Mouse (Mus musculus): ENCODE results near the gene Lect2. TPM values are rescaled to one million over a fixed set of nuclear protein-coding genes. Genes with fewer than 3 reads are reported as not detected.

Gene Lect2
- polyA plus RNA-seq, 1 experiment from 2014 or later: 2.5 TPM

GRCm38 (mm10) chr13:56555957-56556356 is 7.7 kb upstream of the Lect2 start:
- Histone ChIP-seq H3K9me3 (replicated peaks) (no peaks in the 10 kb centered on the region), H3K4me3 (replicated peaks) (no peak overlapping the region), H3K36me3 (no peaks in the 10 kb centered on the region), H3K4me1 (peaks cover 22% of the 10 kb centered on the region), H3K27ac (no peak overlapping the region), H3K27me3 (no peaks in the 10 kb centered on the region), H3K9ac (no peak overlapping the region), H3K4me2 (no peak overlapping the region)
- 3% methylated on average over 1 of the region's 1 CpGs for WGBS
- peak; percentile 61; the same call in 1 of the 2 replicates for ATAC-seq (replicated peaks; ENCODE audit: low FRiP score)

- Histone ChIP-seq H3K4me3 (replicated peaks) (no peak overlapping the region), H3K9me3 (replicated peaks) (no peaks in the 10 kb centered on the region), H3K4me1 (peaks cover 14% of the 10 kb centered on the region), H3K27me3 (no peaks in the 10 kb centered on the region), H3K27ac (no peak overlapping the region), H3K9ac (no peak overlapping the region), H3K4me2 (no peak overlapping the region), H3K36me3 (no peaks in the 10 kb centered on the region)
- WGBS: 22% methylated on average over 2 of the region's 2 CpGs
- no peak for ATAC-seq (replicated peaks; ENCODE audit: low FRiP score)
Observed at GRCm38 (mm10) chr13:56554409-56554808, 6.1 kb upstream of the Lect2 start.

GRCm38 (mm10) chr13:56553923-56554322 is 5.6 kb upstream of the Lect2 start:
- Histone ChIP-seq H3K4me3 (replicated peaks) (no peak overlapping the region), H3K4me2 (no peak overlapping the region), H3K36me3 (no peaks in the 10 kb centered on the region), H3K9me3 (replicated peaks) (no peaks in the 10 kb centered on the region), H3K4me1 (peaks cover 9% of the 10 kb centered on the region), H3K27ac (no peak overlapping the region), H3K9ac (no peak overlapping the region), H3K27me3 (no peaks in the 10 kb centered on the region)
- 53% methylated on average over 2 of the region's 2 CpGs for WGBS
- no peak for ATAC-seq (replicated peaks; ENCODE audit: low FRiP score)

GRCm38 (mm10) chr13:56551661-56552060 is 3.4 kb upstream of the Lect2 start:
- Histone ChIP-seq H3K4me1 (peaks cover 13% of the 10 kb centered on the region), H3K4me3 (replicated peaks) (no peak overlapping the region), H3K9me3 (replicated peaks) (no peaks in the 10 kb centered on the region), H3K27ac (no peak overlapping the region), H3K9ac (no peak overlapping the region), H3K27me3 (no peaks in the 10 kb centered on the region), H3K4me2 (no peak overlapping the region), H3K36me3 (no peaks in the 10 kb centered on the region)
- ATAC-seq (replicated peaks; ENCODE audit: low FRiP score): no peak
- WGBS: 82% methylated on average over 6 of the region's 6 CpGs

GRCm38 (mm10) chr13:56550574-56550973 is 2.3 kb upstream of the Lect2 start:
- Histone ChIP-seq H3K36me3 (no peaks in the 10 kb centered on the region), H3K27ac (no peak overlapping the region), H3K4me3 (replicated peaks) (no peak overlapping the region), H3K27me3 (no peaks in the 10 kb centered on the region), H3K4me1 (peaks cover 13% of the 10 kb centered on the region), H3K9ac (no peak overlapping the region), H3K4me2 (no peak overlapping the region), H3K9me3 (replicated peaks) (no peaks in the 10 kb centered on the region)
- WGBS: 7% methylated on average over 1 of the region's 1 CpGs
- no peak for ATAC-seq (replicated peaks; ENCODE audit: low FRiP score)

- no peak overlapping the region for H3K4me2 ChIP-seq
Observed at GRCm38 (mm10) chr13:56549364-56549763, 1.1 kb upstream of the Lect2 start.

GRCm38 (mm10) chr13:56544956-56545355 is 3.3 kb downstream of the Lect2 start:
- no peak overlapping the region for H3K27ac ChIP-seq
- H3K4me1 ChIP-seq: peaks cover 9% of the 10 kb centered on the region; the same call in 1 of the 2 replicates
- 60% methylated on average over 3 of the region's 3 CpGs for WGBS
- no peaks in the 10 kb centered on the region for H3K36me3 ChIP-seq
- H3K9ac ChIP-seq: no peak overlapping the region
- H3K4me2 ChIP-seq: no peak overlapping the region
- H3K4me3 ChIP-seq (replicated peaks): no peak overlapping the region
- no peaks in the 10 kb centered on the region for H3K27me3 ChIP-seq
- ATAC-seq (replicated peaks; ENCODE audit: low FRiP score): no peak
- H3K9me3 ChIP-seq (replicated peaks): no peaks in the 10 kb centered on the region

More at GRCm38 (mm10) chr13:56549364-56549763, 1.1 kb upstream of the Lect2 start:
- Histone ChIP-seq H3K9me3 (replicated peaks) (no peaks in the 10 kb centered on the region), H3K27ac (no peak overlapping the region), H3K36me3 (no peaks in the 10 kb centered on the region), H3K4me1 (peaks cover 13% of the 10 kb centered on the region), H3K9ac (no peak overlapping the region), H3K4me3 (replicated peaks) (no peak overlapping the region), H3K27me3 (no peaks in the 10 kb centered on the region)
- 64% methylated on average over 4 of the region's 4 CpGs for WGBS
- ATAC-seq (replicated peaks; ENCODE audit: low FRiP score): no peak

GRCm38 (mm10) chr13:56543805-56544204 is 4.5 kb downstream of the Lect2 start:
- 65% methylated on average over 9 of the region's 9 CpGs for WGBS
- no peaks in the 10 kb centered on the region for H3K27me3 ChIP-seq
- no peak for ATAC-seq (replicated peaks; ENCODE audit: low FRiP score)

GRCm38 (mm10) chr13:56539846-56540245 is 8.5 kb downstream of the Lect2 start:
- Histone ChIP-seq H3K4me1 (peaks cover 5% of the 10 kb centered on the region; the same call in 1 of the 2 replicates), H3K9me3 (replicated peaks) (peaks cover 3% of the 10 kb centered on the region; the same call in 1 of the 2 replicates), H3K4me3 (replicated peaks) (no peak overlapping the region), H3K9ac (no peak overlapping the region), H3K27me3 (no peaks in the 10 kb centered on the region), H3K36me3 (no peaks in the 10 kb centered on the region), H3K27ac (no peak overlapping the region), H3K4me2 (no peak overlapping the region)
- no peak for ATAC-seq (replicated peaks; ENCODE audit: low FRiP score)
- WGBS: 93% methylated on average over 4 of the region's 4 CpGs

More at GRCm38 (mm10) chr13:56543805-56544204, 4.5 kb downstream of the Lect2 start:
- H3K36me3 ChIP-seq: no peaks in the 10 kb centered on the region
- no peak overlapping the region for H3K4me2 ChIP-seq
- no peak overlapping the region for H3K4me3 ChIP-seq (replicated peaks)
- H3K9me3 ChIP-seq (replicated peaks): no peaks in the 10 kb centered on the region
- no peak overlapping the region for H3K9ac ChIP-seq
- no peak overlapping the region for H3K27ac ChIP-seq
- H3K4me1 ChIP-seq: peaks cover 9% of the 10 kb centered on the region; the same call in 1 of the 2 replicates

- Histone ChIP-seq H3K9ac (no peak overlapping the region), H3K27me3 (no peaks in the 10 kb centered on the region)
- ATAC-seq (replicated peaks; ENCODE audit: low FRiP score): no peak
Observed at GRCm38 (mm10) chr13:56537026-56537425, 11.3 kb downstream of the Lect2 start.

GRCm38 (mm10) chr13:56535570-56535969 is 12.7 kb downstream of the Lect2 start:
- Histone ChIP-seq H3K36me3 (peaks cover 4% of the 10 kb centered on the region; the same call in 1 of the 2 replicates), H3K9ac (no peak overlapping the region), H3K9me3 (replicated peaks) (peaks cover 5% of the 10 kb centered on the region; the same call in 1 of the 2 replicates), H3K4me2 (no peak overlapping the region), H3K27ac (no peak overlapping the region), H3K27me3 (no peaks in the 10 kb centered on the region), H3K4me3 (replicated peaks) (no peak overlapping the region), H3K4me1 (no peaks in the 10 kb centered on the region)
- no peak for ATAC-seq (replicated peaks; ENCODE audit: low FRiP score)
- 71% methylated on average over 5 of the region's 5 CpGs for WGBS

More at GRCm38 (mm10) chr13:56537026-56537425, 11.3 kb downstream of the Lect2 start:
- WGBS: 73% methylated on average over 12 of the region's 12 CpGs
- no peak overlapping the region for H3K27ac ChIP-seq
- no peak overlapping the region for H3K4me3 ChIP-seq (replicated peaks)
- H3K36me3 ChIP-seq: peaks cover 4% of the 10 kb centered on the region; the same call in 1 of the 2 replicates
- no peak overlapping the region for H3K4me2 ChIP-seq
- H3K4me1 ChIP-seq: no peaks in the 10 kb centered on the region
- H3K9me3 ChIP-seq (replicated peaks): peaks cover 5% of the 10 kb centered on the region; the same call in 1 of the 2 replicates

GRCm38 (mm10) chr13:56534931-56535330 is 13.4 kb downstream of the Lect2 start:
- H3K9me3 ChIP-seq (replicated peaks): peaks cover 5% of the 10 kb centered on the region; the same call in 1 of the 2 replicates
- no peak overlapping the region for H3K4me3 ChIP-seq (replicated peaks)
- H3K27ac ChIP-seq: no peak overlapping the region
- WGBS: 82% methylated on average over 5 of the region's 5 CpGs
- H3K4me1 ChIP-seq: no peaks in the 10 kb centered on the region
- H3K36me3 ChIP-seq: peaks cover 4% of the 10 kb centered on the region; the same call in 1 of the 2 replicates
- H3K4me2 ChIP-seq: no peak overlapping the region
- H3K9ac ChIP-seq: no peak overlapping the region
- no peak for ATAC-seq (replicated peaks; ENCODE audit: low FRiP score)
- H3K27me3 ChIP-seq: no peaks in the 10 kb centered on the region

- no peak for ATAC-seq (replicated peaks; ENCODE audit: low FRiP score)
- H3K4me1 ChIP-seq: no peaks in the 10 kb centered on the region
- H3K4me2 ChIP-seq: no peak overlapping the region
- H3K9ac ChIP-seq: no peak overlapping the region
- H3K27ac ChIP-seq: no peak overlapping the region
- H3K36me3 ChIP-seq: peaks cover 4% of the 10 kb centered on the region; the same call in 1 of the 2 replicates
- no peaks in the 10 kb centered on the region for H3K9me3 ChIP-seq (replicated peaks)
- H3K27me3 ChIP-seq: no peaks in the 10 kb centered on the region
- WGBS: 56% methylated on average over 8 of the region's 8 CpGs
- no peak overlapping the region for H3K4me3 ChIP-seq (replicated peaks)
Observed at GRCm38 (mm10) chr13:56529685-56530084, 18.6 kb downstream of the Lect2 start.

All from kidney, embryonic 15.5 days (tissue).